Mouse (Mus musculus) midbrain, embryonic 16.5 days (tissue): Measurements from ENCODE around the gene Ptprd. TPM values are rescaled to one million over a fixed set of nuclear protein-coding genes. Genes with fewer than 3 reads are reported as not detected.

ENCODE experiments used
- ATAC-seq: fragments of 200-750 bp; cut with Nextera tagmentation; 2 replicates; pipeline ENCODE4 v1.8.0; 2017; ENCODE audit warnings: moderate TSS enrichment
- H3K27ac ChIP-seq: fragments of 300-500 bp; sonication (generic); 2 replicates; pipeline ENCODE4 v1.5.1; 2014; ENCODE audit warnings: mild to moderate bottlenecking, low read length, mixed read lengths
- H3K27me3 ChIP-seq: fragments of 300-500 bp; sonication (generic); 2 replicates; pipeline ENCODE4 v1.6.1; 2014; ENCODE audit warnings: low read depth, low read length, mixed read lengths; ENCODE audit not compliant: control insufficient read depth, insufficient read depth
- H3K36me3 ChIP-seq: fragments of 300-500 bp; sonication (generic); 2 replicates; pipeline ENCODE4 v1.6.1; 2014; ENCODE audit warnings: mild to moderate bottlenecking, low read length, moderate library complexity, mixed read lengths; ENCODE audit not compliant: control insufficient read depth, insufficient read depth
- H3K4me1 ChIP-seq: fragments of 300-500 bp; sonication (generic); 2 replicates; pipeline ENCODE4 v1.6.1; 2014; ENCODE audit warnings: mild to moderate bottlenecking, low read length, mixed read lengths; ENCODE audit not compliant: control insufficient read depth, insufficient read depth
- H3K4me2 ChIP-seq: fragments of 300-500 bp; sonication (generic); 2 replicates; pipeline ENCODE4 v1.6.1; 2014; ENCODE audit warnings: mild to moderate bottlenecking, low read length, mixed read lengths
- H3K4me3 ChIP-seq: fragments of 300-500 bp; sonication (generic); 2 replicates; pipeline ENCODE4 v1.5.1; 2014; ENCODE audit warnings: low read depth, mild to moderate bottlenecking, low read length, moderate library complexity, mixed read lengths
- H3K9ac ChIP-seq: fragments of 300-500 bp; sonication (generic); 2 replicates; pipeline ENCODE4 v1.6.1; 2014; ENCODE audit warnings: low read depth, low read length, mixed read lengths
- H3K9me3 ChIP-seq: fragments of 300-500 bp; sonication (generic); replicated peaks from 2 replicates; pipeline ENCODE4 v1.6.1; 2014; ENCODE audit warnings: mild to moderate bottlenecking, low read length, mixed read lengths; ENCODE audit not compliant: control insufficient read depth, poor library complexity, severe bottlenecking
- WGBS: fragments of 180-500 bp; shearing (Covaris S2); extraction: QIAGEN DNeasy Blood & Tissue Kit; methylation state at CpG from one replicate; pipeline ENCODE4 v1.1.7; 2014; 5-methylcytosine and 5-hydroxymethylcytosine counted together
- polyA plus RNA-seq: library from polyadenylated mRNA; unstranded; fragments of >200 nt; fragmentation: Nextera tagmentation; extraction: Ambion mirVana; gene quantifications from 2 replicates; pipeline ENCODE4 v1.2.1, GENCODE M21; 2015

Ptprd gene
- polyA plus RNA-seq, 1 experiment from 2014 or later, result 90.7 TPM

- peaks cover 15% of the 10 kb centered on the region for H3K4me1 ChIP-seq
- H3K36me3 ChIP-seq, result no peaks in the 10 kb centered on the region
- WGBS, result 24% methylated on average over 4 of the region's 4 CpGs
- H3K27me3 ChIP-seq, result no peaks in the 10 kb centered on the region
- H3K9me3 ChIP-seq, result no peaks in the 10 kb centered on the region
- H3K9ac ChIP-seq, result no peak overlapping the region
- no peak overlapping the region for H3K4me3 ChIP-seq
- ATAC-seq, result no peak
- no peak overlapping the region for H3K4me2 ChIP-seq
- H3K27ac ChIP-seq, result no peak overlapping the region
Observed at GRCm38 (mm10) chr4:76282886-76283285, 1928.9 kb downstream of the Ptprd start.

GRCm38 (mm10) chr4:76262727-76263126 is 1949.0 kb downstream of the Ptprd start:
- Histone ChIP-seq H3K27me3 (no peaks in the 10 kb centered on the region), H3K4me1 (peaks cover 14% of the 10 kb centered on the region), H3K36me3 (no peaks in the 10 kb centered on the region), H3K4me2 (no peak overlapping the region), H3K9me3 (no peaks in the 10 kb centered on the region), H3K4me3 (no peak overlapping the region), H3K9ac (no peak overlapping the region), H3K27ac (no peak overlapping the region)
- WGBS, result 94% methylated on average over 4 of the region's 4 CpGs
- ATAC-seq, result no peak

GRCm38 (mm10) chr4:76260686-76261085 is 1951.1 kb downstream of the Ptprd start:
- Histone ChIP-seq H3K27ac (no peak overlapping the region), H3K27me3 (no peaks in the 10 kb centered on the region), H3K4me3 (no peak overlapping the region), H3K9me3 (no peaks in the 10 kb centered on the region), H3K4me1 (peaks cover 14% of the 10 kb centered on the region), H3K9ac (no peak overlapping the region), H3K36me3 (no peaks in the 10 kb centered on the region), H3K4me2 (no peak overlapping the region)
- 89% methylated on average over 1 of the region's 1 CpGs for WGBS
- no peak for ATAC-seq

GRCm38 (mm10) chr4:76260286-76260685 is 1951.5 kb downstream of the Ptprd start:
- peaks cover 14% of the 10 kb centered on the region for H3K4me1 ChIP-seq
- no peaks in the 10 kb centered on the region for H3K27me3 ChIP-seq
- 64% methylated on average over 3 of the region's 3 CpGs for WGBS
- no peaks in the 10 kb centered on the region for H3K9me3 ChIP-seq
- no peak overlapping the region for H3K9ac ChIP-seq
- no peak overlapping the region for H3K4me3 ChIP-seq
- no peak overlapping the region for H3K4me2 ChIP-seq
- ATAC-seq, result no peak
- H3K36me3 ChIP-seq, result no peaks in the 10 kb centered on the region
- no peak overlapping the region for H3K27ac ChIP-seq

- Histone ChIP-seq H3K4me2 (no peak overlapping the region), H3K36me3 (no peaks in the 10 kb centered on the region), H3K27me3 (no peaks in the 10 kb centered on the region), H3K4me3 (no peak overlapping the region), H3K9ac (no peak overlapping the region), H3K27ac (no peak overlapping the region), H3K9me3 (no peaks in the 10 kb centered on the region), H3K4me1 (peaks cover 14% of the 10 kb centered on the region)
- WGBS, result 53% methylated on average over 2 of the region's 2 CpGs
- ATAC-seq, result peak; percentile 36
Observed at GRCm38 (mm10) chr4:76259636-76260035, 1952.1 kb downstream of the Ptprd start.

GRCm38 (mm10) chr4:76244371-76244770 is 1967.4 kb downstream of the Ptprd start:
- WGBS, result 41% methylated on average over 6 of the region's 6 CpGs
- H3K9ac ChIP-seq, result no peak overlapping the region
- no peak for ATAC-seq
- H3K4me3 ChIP-seq, result no peak overlapping the region
- no peak overlapping the region for H3K27ac ChIP-seq
- H3K27me3 ChIP-seq, result no peaks in the 10 kb centered on the region
- no peaks in the 10 kb centered on the region for H3K36me3 ChIP-seq
- H3K4me1 ChIP-seq, result peaks cover 2% of the 10 kb centered on the region; the same call in 1 of the 2 replicates
- no peaks in the 10 kb centered on the region for H3K9me3 ChIP-seq
- no peak overlapping the region for H3K4me2 ChIP-seq

DNA sequence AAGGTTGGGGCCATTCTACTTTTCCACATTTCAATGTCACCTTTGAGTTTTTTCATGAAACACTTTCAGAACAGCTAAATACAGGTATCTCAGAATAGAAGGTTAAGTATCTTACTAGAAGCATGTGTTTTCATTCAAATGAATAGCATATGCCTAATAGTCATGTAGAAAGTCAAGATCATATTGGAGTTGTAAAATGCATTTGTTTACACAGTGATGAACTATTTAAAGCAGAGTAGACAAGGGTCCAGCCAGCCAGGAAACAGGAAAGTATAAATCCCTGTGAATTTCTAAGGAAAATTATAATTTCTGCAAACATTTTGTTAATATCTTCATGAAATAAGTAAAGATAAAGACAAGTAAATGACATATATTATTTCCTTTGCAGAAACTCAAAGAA is 1970.2 kb downstream of the Ptprd start:
- Histone ChIP-seq H3K27ac (no peak overlapping the region), H3K4me2 (no peak overlapping the region)
- no peak for ATAC-seq

DNA sequence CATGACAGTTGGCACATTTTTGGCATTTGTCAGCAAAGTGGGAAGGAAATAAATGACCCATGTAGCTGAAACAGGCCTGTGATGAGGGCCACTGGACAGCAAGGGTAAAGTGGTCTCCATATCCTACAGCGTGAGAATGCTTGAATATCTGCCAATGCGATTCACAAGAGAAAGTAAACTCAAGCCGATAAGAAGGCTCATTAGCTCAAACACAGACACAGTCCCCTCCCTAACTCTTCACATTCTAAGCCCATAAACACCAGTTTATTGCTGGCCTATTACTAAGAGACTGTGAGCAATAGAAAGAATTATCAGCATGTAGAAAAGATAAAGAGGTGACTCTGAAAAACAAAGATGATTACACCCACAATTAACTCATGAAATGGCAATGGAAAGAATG is 1970.6 kb downstream of the Ptprd start:
- no peak overlapping the region for H3K4me3 ChIP-seq
- no peak for ATAC-seq
- WGBS, result 64% methylated on average over 3 of the region's 3 CpGs

More for the DNA sequence above, 1970.2 kb downstream of the Ptprd start:
- no peak overlapping the region for H3K4me3 ChIP-seq
- H3K4me1 ChIP-seq, result peaks cover 13% of the 10 kb centered on the region
- no peak overlapping the region for H3K9ac ChIP-seq
- H3K27me3 ChIP-seq, result no peaks in the 10 kb centered on the region
- H3K36me3 ChIP-seq, result no peaks in the 10 kb centered on the region
- H3K9me3 ChIP-seq, result no peaks in the 10 kb centered on the region

GRCm38 (mm10) chr4:76239063-76239462 is 1972.7 kb downstream of the Ptprd start:
- peaks cover 13% of the 10 kb centered on the region for H3K4me1 ChIP-seq
- peak overlapping the region; percentile 37 for H3K4me2 ChIP-seq
- 8% methylated on average over 5 of the region's 5 CpGs for WGBS
- no peak overlapping the region for H3K9ac ChIP-seq
- no peaks in the 10 kb centered on the region for H3K9me3 ChIP-seq
- no peaks in the 10 kb centered on the region for H3K27me3 ChIP-seq
- peak; percentile 32; the same call in 1 of the 2 replicates for ATAC-seq
- H3K36me3 ChIP-seq, result no peaks in the 10 kb centered on the region
- H3K4me3 ChIP-seq, result no peak overlapping the region
- H3K27ac ChIP-seq, result peak overlapping the region; percentile 58

More for the DNA sequence above, 1970.6 kb downstream of the Ptprd start:
- Histone ChIP-seq H3K27ac (no peak overlapping the region), H3K36me3 (no peaks in the 10 kb centered on the region), H3K9me3 (no peaks in the 10 kb centered on the region), H3K4me1 (peaks cover 13% of the 10 kb centered on the region), H3K4me2 (no peak overlapping the region), H3K27me3 (no peaks in the 10 kb centered on the region), H3K9ac (no peak overlapping the region)
